Mouse (Mus musculus): Measurements from ENCODE around the gene Crk.

Gene Crk

GRCm38 (mm10) chr11:75678747-75679438 lies at the start of gene Crk:
Gene Crk, plus strand, starts transcription at chr11:75679259.
- DNase-seq (ENCODE audit: low spot score), result peak; percentile 97

GRCm38 (mm10) chr11:75630098-75630497 lies 49.0 kb upstream of the Crk start:
- no peak for DNase-seq (ENCODE audit: low spot score)

- peak; percentile 84 for DNase-seq (ENCODE audit: low spot score)
These were observed 48.3 kb upstream of the Crk start, which contains the start of gene Inpp5k for GRCm38 (mm10) chr11:75630645-75631229. Gene Inpp5k, plus strand, starts transcription at chr11:75630988.

- no peak for DNase-seq (ENCODE audit: low spot score)
These were observed 47.4 kb upstream of the Crk start for GRCm38 (mm10) chr11:75631561-75632225.

- DNase-seq (ENCODE audit: low spot score), result no peak
These were observed 46.1 kb upstream of the Crk start for GRCm38 (mm10) chr11:75632921-75633320.

GRCm38 (mm10) chr11:75634801-75635200 lies 44.3 kb upstream of the Crk start:
- DNase-seq (ENCODE audit: low spot score), result no peak

GRCm38 (mm10) chr11:75635315-75635714 lies 43.7 kb upstream of the Crk start:
- DNase-seq (ENCODE audit: low spot score), result no peak

GRCm38 (mm10) chr11:75643323-75643722 lies 35.7 kb upstream of the Crk start:
- no peak for DNase-seq (ENCODE audit: low spot score)

- DNase-seq (ENCODE audit: low spot score), result no peak
These were observed 34.4 kb upstream of the Crk start for GRCm38 (mm10) chr11:75644684-75645083.

- no peak for DNase-seq (ENCODE audit: low spot score)
These were observed 31.3 kb upstream of the Crk start for GRCm38 (mm10) chr11:75647681-75648211.

- no peak for DNase-seq (ENCODE audit: low spot score)
These were observed 29.9 kb upstream of the Crk start for GRCm38 (mm10) chr11:75649155-75649561.

- DNase-seq (ENCODE audit: low spot score), result no peak
These were observed 28.7 kb upstream of the Crk start, which contains the start of gene Myo1c for GRCm38 (mm10) chr11:75650311-75650710. Gene Myo1c, plus strand, starts transcription at chr11:75650504.

GRCm38 (mm10) chr11:75650958-75651425 lies 28.1 kb upstream of the Crk start:
- no peak for DNase-seq (ENCODE audit: low spot score)

- DNase-seq (ENCODE audit: low spot score), result peak; percentile 71
These were observed 27.4 kb upstream of the Crk start for GRCm38 (mm10) chr11:75651426-75652221.

- DNase-seq (ENCODE audit: low spot score), result no peak
These were observed 26.7 kb upstream of the Crk start for GRCm38 (mm10) chr11:75652222-75652941.

- DNase-seq (ENCODE audit: low spot score), result no peak
These were observed 25.9 kb upstream of the Crk start for GRCm38 (mm10) chr11:75652942-75653684.

- peak; percentile 58 for DNase-seq (ENCODE audit: low spot score)
These were observed 25.1 kb upstream of the Crk start for GRCm38 (mm10) chr11:75653781-75654470.

- DNase-seq (ENCODE audit: low spot score), result no peak
These were observed 24.3 kb upstream of the Crk start for GRCm38 (mm10) chr11:75654471-75655390.
